Mouse (Mus musculus) retina, embryonic 14.5 days (tissue): ENCODE data around the gene Pcca.

Experiments used
- DNase-seq: peaks from one replicate; pipeline ENCODE4 v3.0.0-alpha.2; 2015; ENCODE audit warnings: low spot score

The Pcca gene

GRCm38 (mm10) chr14:122887702-122888479, 353.8 kb downstream of the Pcca start:
- no peak for DNase-seq

- DNase-seq: no peak
Measured at GRCm38 (mm10) chr14:122888480-122888872, 354.4 kb downstream of the Pcca start.

GRCm38 (mm10) chr14:122891470-122891968, 357.4 kb downstream of the Pcca start:
- DNase-seq: no peak

- no peak for DNase-seq
Measured at GRCm38 (mm10) chr14:122896106-122896505, 362.0 kb downstream of the Pcca start.

- no peak for DNase-seq
Measured at GRCm38 (mm10) chr14:122898550-122898949, 364.4 kb downstream of the Pcca start.

- no peak for DNase-seq
Measured at GRCm38 (mm10) chr14:122900679-122901078, 366.6 kb downstream of the Pcca start.

- peak; percentile 40 for DNase-seq
Measured at GRCm38 (mm10) chr14:122901177-122901576, 367.1 kb downstream of the Pcca start.

GRCm38 (mm10) chr14:122901715-122902114, 367.6 kb downstream of the Pcca start:
- no peak for DNase-seq

- no peak for DNase-seq
Measured at GRCm38 (mm10) chr14:122902136-122902535, 368.0 kb downstream of the Pcca start.

- no peak for DNase-seq
Measured at GRCm38 (mm10) chr14:122902884-122903283, 368.8 kb downstream of the Pcca start.

GRCm38 (mm10) chr14:122903923-122904351, 369.8 kb downstream of the Pcca start:
- no peak for DNase-seq

- DNase-seq: no peak
Measured at GRCm38 (mm10) chr14:122905007-122905406, 370.9 kb downstream of the Pcca start.

GRCm38 (mm10) chr14:122908075-122908474, 374.0 kb downstream of the Pcca start:
- DNase-seq: no peak

GRCm38 (mm10) chr14:122909368-122910091, 375.4 kb downstream of the Pcca start:
- DNase-seq: no peak

- no peak for DNase-seq
Measured at GRCm38 (mm10) chr14:122911265-122911664, 377.1 kb downstream of the Pcca start.

- no peak for DNase-seq
Measured at GRCm38 (mm10) chr14:122912137-122912536, 378.0 kb downstream of the Pcca start.

GRCm38 (mm10) chr14:122912812-122913498, 378.8 kb downstream of the Pcca start:
- peak; percentile 66 for DNase-seq

GRCm38 (mm10) chr14:122913657-122914056, 379.5 kb downstream of the Pcca start, which contains the start of gene Ggact:
Ggact (minus strand) TSS chr14:122913757.
- DNase-seq: no peak

GRCm38 (mm10) chr14:122917676-122918075, 383.6 kb downstream of the Pcca start:
- DNase-seq: no peak

- DNase-seq: no peak
Measured at GRCm38 (mm10) chr14:122920011-122920410, 385.9 kb downstream of the Pcca start.

GRCm38 (mm10) chr14:122936460-122936859, 402.3 kb downstream of the Pcca start:
- no peak for DNase-seq
